Mouse (Mus musculus): ENCODE measurements around the gene Cxcr4.

The Cxcr4 gene

GRCm38 (mm10) chr1:128569992-128570648 is 22.0 kb downstream of the Cxcr4 start:
- DNase-seq (ENCODE audit: low read depth): peak; percentile 69

GRCm38 (mm10) chr1:128567224-128568197 is 24.6 kb downstream of the Cxcr4 start:
- DNase-seq (ENCODE audit: low read depth): no peak

- DNase-seq (ENCODE audit: low read depth): no peak
These were observed 28.2 kb downstream of the Cxcr4 start for GRCm38 (mm10) chr1:128563905-128564304.

- no peak for DNase-seq (ENCODE audit: low read depth)
These were observed 30.7 kb downstream of the Cxcr4 start for GRCm38 (mm10) chr1:128561325-128561874.

- DNase-seq (ENCODE audit: low read depth): no peak
These were observed 31.4 kb downstream of the Cxcr4 start for GRCm38 (mm10) chr1:128560452-128561324.

- no peak for DNase-seq (ENCODE audit: low read depth)
These were observed 34.1 kb downstream of the Cxcr4 start for GRCm38 (mm10) chr1:128557953-128558352.

- DNase-seq (ENCODE audit: low read depth): no peak
These were observed 39.5 kb downstream of the Cxcr4 start for GRCm38 (mm10) chr1:128552545-128552944.

- no peak for DNase-seq (ENCODE audit: low read depth)
These were observed 40.2 kb downstream of the Cxcr4 start for GRCm38 (mm10) chr1:128551743-128552397.

- peak; percentile 37 for DNase-seq (ENCODE audit: low read depth)
These were observed 42.7 kb downstream of the Cxcr4 start for GRCm38 (mm10) chr1:128549442-128549841.

- no peak for DNase-seq (ENCODE audit: low read depth)
These were observed 43.1 kb downstream of the Cxcr4 start for GRCm38 (mm10) chr1:128549007-128549406.

- DNase-seq (ENCODE audit: low read depth): peak; percentile 76
These were observed 43.7 kb downstream of the Cxcr4 start for GRCm38 (mm10) chr1:128548220-128548998.

- no peak for DNase-seq (ENCODE audit: low read depth)
These were observed 46.4 kb downstream of the Cxcr4 start for GRCm38 (mm10) chr1:128545672-128546071.

GRCm38 (mm10) chr1:128543137-128543536 is 49.0 kb downstream of the Cxcr4 start:
- DNase-seq (ENCODE audit: low read depth): no peak

GRCm38 (mm10) chr1:128542555-128542954 is 49.5 kb downstream of the Cxcr4 start:
- DNase-seq (ENCODE audit: low read depth): no peak

GRCm38 (mm10) chr1:128540213-128540612 is 51.9 kb downstream of the Cxcr4 start:
- DNase-seq (ENCODE audit: low read depth): no peak

- no peak for DNase-seq (ENCODE audit: low read depth)
These were observed 52.5 kb downstream of the Cxcr4 start for GRCm38 (mm10) chr1:128539555-128539954.

Measured in naive thymus-derived CD4-positive, alpha-beta T cell, adult 2 months (primary cell).